In the genomic region with DNA sequence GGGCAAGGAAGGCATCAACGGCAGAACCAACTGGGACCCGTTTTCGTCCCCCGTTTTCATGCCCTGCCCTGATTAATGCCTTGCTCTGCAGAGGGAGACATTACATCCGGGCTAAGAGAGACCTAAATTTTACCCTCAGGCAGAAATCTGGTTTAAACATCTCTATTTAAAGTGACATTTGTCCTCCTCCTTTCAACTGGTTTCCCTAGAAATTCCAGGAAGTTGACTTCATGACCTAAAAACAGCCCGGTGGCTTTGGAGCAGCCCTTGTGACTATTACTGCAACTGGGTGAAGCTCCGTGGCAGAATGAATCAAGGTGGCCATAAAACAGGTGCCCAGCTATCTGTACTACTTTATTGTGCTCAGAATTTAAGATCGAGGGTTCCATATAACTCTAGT, we compare ENCODE assay signal across 9 mouse cellular contexts. TPM values are rescaled to one million over a fixed set of nuclear protein-coding genes. Genes with fewer than 3 reads are reported as not detected.
DNase-seq lines count a peak whose midpoint lies in the region; ATAC-seq and TF ChIP-seq lines count a peak whose summit lies in the region.
"Had no signal": no experiment of that assay in that cellular context is flagged by ENCODE, and none has a peak within 500 bp of the region (broad histone marks: within the 10 kb centered on the region; RNA-seq: fewer than 3 reads in every experiment).

No protein-coding gene starts in this region.

- no peak for TF ChIP-seq POLR2A in heart, adult 2 months (IDR thresholded peaks at IDR 0.05; ENCODE audit: insufficient read depth, low read depth, low read length)

- H3K9ac ChIP-seq in kidney, embryonic 14.5 days (ENCODE audit: low read depth, low read length): no peak overlapping the region
- peak overlapping the region; percentile 34 for H3K9ac ChIP-seq in heart, adult 2 months (ENCODE audit: low read depth, low read length)
- no peak overlapping the region for H3K9ac ChIP-seq in heart, postnatal 0 days (replicated peaks; ENCODE audit: low read depth, low read length)
- H3K9ac ChIP-seq in midbrain, embryonic 16.5 days (ENCODE audit: low read depth, low read length): no peak overlapping the region
- H3K9ac ChIP-seq in forebrain, embryonic 12.5 days: no peak overlapping the region
- H3K9ac ChIP-seq: forebrain, postnatal 0 days had no signal

- H3K36me3 ChIP-seq in kidney, embryonic 14.5 days (ENCODE audit: control insufficient read depth, insufficient read depth, low read length): 0 out of 2 replicates have a peak, but pooled peaks cover 2% of the 10 kb centered on the region
- peaks cover 22% of the 10 kb centered on the region for H3K36me3 ChIP-seq in heart, adult 2 months (ENCODE audit: control insufficient read depth, insufficient read depth, low read length)
- H3K36me3 ChIP-seq in heart, postnatal 0 days (replicated peaks; ENCODE audit: control insufficient read depth, insufficient read depth, low read length): no peaks in the 10 kb centered on the region
- H3K36me3 ChIP-seq in midbrain, embryonic 16.5 days (ENCODE audit: control insufficient read depth, insufficient read depth, low read length): no peaks in the 10 kb centered on the region
- H3K36me3 ChIP-seq in forebrain, embryonic 12.5 days (replicated peaks): no peaks in the 10 kb centered on the region

- no peak for TF ChIP-seq EP300 in heart, adult 2 months (IDR thresholded peaks at IDR 0.05; ENCODE audit: insufficient read depth, low read depth, low read length)
- 0 out of 2 replicates have a peak, but pooled peaks have one; percentile 24 for TF ChIP-seq EP300 in heart, postnatal 0 days (IDR thresholded peaks at IDR 0.05; ENCODE audit: low read depth)

- intact Hi-C loops in heart, adult 2 months (cut with DNase I): loop anchor here (2.0 kb wide), 1 partner anchor 639 kb away; no protein-coding TSS in a partner anchor
- intact Hi-C loops in gastrocnemius, postnatal 14 days (cut with DNase I; ENCODE audit: low total_unique reads): no loop called here

- WGBS in kidney, embryonic 14.5 days: 24% methylated on average over 8 of the region's 8 CpGs
- WGBS in heart, adult 2 months: 27% methylated on average over 8 of the region's 8 CpGs
- WGBS in heart, postnatal 0 days: 35% methylated on average over 8 of the region's 8 CpGs
- 66% methylated on average over 8 of the region's 8 CpGs for WGBS in midbrain, embryonic 16.5 days
- WGBS in forebrain, embryonic 12.5 days: 79% methylated on average over 8 of the region's 8 CpGs

- H3K79me2 ChIP-seq in heart, adult 2 months (replicated peaks; ENCODE audit: control insufficient read depth, insufficient read depth, low read length): peaks cover 2% of the 10 kb centered on the region; the same call in 1 of the 2 replicates

- no peaks in the 10 kb centered on the region for H3K9me3 ChIP-seq in kidney, embryonic 14.5 days (ENCODE audit: control insufficient read depth, low read length)
- H3K9me3 ChIP-seq in heart, postnatal 0 days (replicated peaks; ENCODE audit: control insufficient read depth, low read length): no peaks in the 10 kb centered on the region
- no peaks in the 10 kb centered on the region for H3K9me3 ChIP-seq in midbrain, embryonic 16.5 days (replicated peaks; ENCODE audit: control insufficient read depth, low read length, poor library complexity, severe bottlenecking)
- H3K9me3 ChIP-seq in forebrain, embryonic 12.5 days: no peaks in the 10 kb centered on the region

- no peak overlapping the region for H3K27ac ChIP-seq in kidney, embryonic 14.5 days (ENCODE audit: low read depth, low read length)
- peak overlapping the region; percentile 56 for H3K27ac ChIP-seq in heart, adult 2 months
- peak overlapping the region; percentile 38; the same call in 1 of the 2 replicates for H3K27ac ChIP-seq in heart, postnatal 0 days (ENCODE audit: low read depth)
- no peak overlapping the region for H3K27ac ChIP-seq in midbrain, embryonic 16.5 days (ENCODE audit: low read length)
- H3K27ac ChIP-seq in forebrain, embryonic 12.5 days: no peak overlapping the region

- H3K27me3 ChIP-seq in kidney, embryonic 14.5 days (ENCODE audit: control insufficient read depth, insufficient read depth, low read length): no peaks in the 10 kb centered on the region
- no peaks in the 10 kb centered on the region for H3K27me3 ChIP-seq in heart, adult 2 months (ENCODE audit: control insufficient read depth, insufficient read depth, low read length)
- H3K27me3 ChIP-seq in heart, postnatal 0 days (ENCODE audit: control insufficient read depth, insufficient read depth, low read length): no peaks in the 10 kb centered on the region
- H3K27me3 ChIP-seq in midbrain, embryonic 16.5 days (ENCODE audit: control insufficient read depth, insufficient read depth, low read depth, low read length): no peaks in the 10 kb centered on the region
- H3K27me3 ChIP-seq in forebrain, embryonic 12.5 days: no peaks in the 10 kb centered on the region

- H3K4me3 ChIP-seq in kidney, embryonic 14.5 days (ENCODE audit: low read length): no peak overlapping the region
- peak overlapping the region; percentile 9; the same call in 1 of the 2 replicates for H3K4me3 ChIP-seq in heart, adult 2 months
- peak overlapping the region; percentile 15; the same call in 1 of the 2 replicates for H3K4me3 ChIP-seq in heart, postnatal 0 days (ENCODE audit: low read depth, low read length)
- H3K4me3 ChIP-seq in midbrain, embryonic 16.5 days (ENCODE audit: low read depth, low read length): no peak overlapping the region
- no peak overlapping the region for H3K4me3 ChIP-seq in forebrain, embryonic 12.5 days (replicated peaks)

- H3K4me2 ChIP-seq in kidney, embryonic 14.5 days (replicated peaks; ENCODE audit: low read depth, low read length): 0 out of 2 replicates have a peak overlapping the region, but pooled peaks have one; percentile 6
- H3K4me2 ChIP-seq in heart, postnatal 0 days (ENCODE audit: low read depth, low read length): peak overlapping the region; percentile 46
- peak overlapping the region; percentile 6; the same call in 1 of the 2 replicates for H3K4me2 ChIP-seq in midbrain, embryonic 16.5 days (ENCODE audit: low read length)
- H3K4me2 ChIP-seq in forebrain, embryonic 12.5 days: no peak overlapping the region

- no peak for TF ChIP-seq CTCF in heart, adult 2 months (IDR thresholded peaks at IDR 0.05)
- no peak for TF ChIP-seq CTCF in heart, postnatal 0 days (IDR thresholded peaks at IDR 0.05; ENCODE audit: low read depth)

- no peak for ATAC-seq in kidney, embryonic 14.5 days (ENCODE audit: low FRiP score, low TSS enrichment)
- no peak for ATAC-seq in heart, postnatal 0 days (ENCODE audit: insufficient read depth, low read depth)
- no peak for ATAC-seq in midbrain, embryonic 16.5 days
- ATAC-seq in forebrain, embryonic 12.5 days (ENCODE audit: low FRiP score): no peak
- ATAC-seq: forebrain, postnatal 0 days had no signal

- DNase-seq in kidney, postnatal 10 days: no peak
- DNase-seq in heart, adult 2 months: peak in 1 of 2 experiments; percentile 43
- no peak for DNase-seq in heart, postnatal 0 days (ENCODE audit: low spot score)
- DNase-seq in gastrocnemius, postnatal 14 days: no peak
- DNase-seq: forebrain, postnatal 0 days; thymus, postnatal 4 days had no signal

- H3K4me1 ChIP-seq in kidney, embryonic 14.5 days (ENCODE audit: control insufficient read depth, insufficient read depth, low read length): peaks cover 34% of the 10 kb centered on the region
- peaks cover 20% of the 10 kb centered on the region for H3K4me1 ChIP-seq in heart, adult 2 months (ENCODE audit: control insufficient read depth, insufficient read depth, low read length)
- H3K4me1 ChIP-seq in heart, postnatal 0 days (ENCODE audit: control insufficient read depth, insufficient read depth): peaks cover 51% of the 10 kb centered on the region
- H3K4me1 ChIP-seq in midbrain, embryonic 16.5 days (ENCODE audit: control insufficient read depth, insufficient read depth, low read length): peaks cover 40% of the 10 kb centered on the region
- peaks cover 55% of the 10 kb centered on the region for H3K4me1 ChIP-seq in forebrain, embryonic 12.5 days

RNA-seq across cellular contexts. Expression of gene Adgrl2, which starts 8.6 kb away (rescaled TPM):
- 85.3 and 105 TPM in 2 replicates for polyA plus RNA-seq in kidney, embryonic 14.5 days (2014; fragmentation: Nextera tagmentation; extraction: Ambion mirVana)
- 10 to 100 TPM; 52.3 to 55.2 TPM for total RNA-seq in heart, adult 2 months (2021)
- 29.5 and 46.9 TPM in 2 replicates for polyA plus RNA-seq in heart, adult 2 months (2012; rRNA removed)
- total RNA-seq in heart, postnatal 0 days (2014; rRNA removed; ENCODE audit: low replicate concordance): 32.7 and 59.4 TPM in 2 replicates
- polyA plus RNA-seq in heart, postnatal 0 days (2015; fragmentation: Nextera tagmentation; extraction: Ambion mirVana): 25.6 and 26.6 TPM in 2 replicates
- polyA plus RNA-seq in midbrain, embryonic 16.5 days (2015; fragmentation: Nextera tagmentation; extraction: Ambion mirVana): 117 and 119 TPM in 2 replicates
- 103 and 104 TPM in 2 replicates for polyA plus RNA-seq in forebrain, embryonic 12.5 days (2016; fragmentation: Nextera tagmentation; extraction: Ambion mirVana)
- 10 to 100 TPM; 26.4 to 30.5 TPM for total RNA-seq in gastrocnemius, postnatal 14 days (2021)

Comparison
In these comparisons a context has a peak if more than half of its experiments do, and no peak if none do; other contexts are left out.
1. H3K27ac ChIP-seq: peak in heart, adult 2 months (single experiment) and heart, postnatal 0 days (single experiment); none in kidney, embryonic 14.5 days (single experiment), midbrain, embryonic 16.5 days (single experiment) and forebrain, embryonic 12.5 days (single experiment).
2. H3K4me3 ChIP-seq: peak in heart, adult 2 months (single experiment) and heart, postnatal 0 days (single experiment); none in kidney, embryonic 14.5 days (single experiment), midbrain, embryonic 16.5 days (single experiment) and forebrain, embryonic 12.5 days (single experiment).